Mouse (Mus musculus): ENCODE data around the gene Folr1. TPM values are rescaled to one million over a fixed set of nuclear protein-coding genes. Genes with fewer than 3 reads are reported as not detected.

Folr1 gene
- total RNA-seq, 2 experiments from 2014 or later, result not detected

GRCm38 (mm10) chr7:101868241-101869162 lies 2.1 kb downstream of the Folr1 start:
- DNase-seq (ENCODE audit: low spot score in 2 of 2), result no peak

DNA sequence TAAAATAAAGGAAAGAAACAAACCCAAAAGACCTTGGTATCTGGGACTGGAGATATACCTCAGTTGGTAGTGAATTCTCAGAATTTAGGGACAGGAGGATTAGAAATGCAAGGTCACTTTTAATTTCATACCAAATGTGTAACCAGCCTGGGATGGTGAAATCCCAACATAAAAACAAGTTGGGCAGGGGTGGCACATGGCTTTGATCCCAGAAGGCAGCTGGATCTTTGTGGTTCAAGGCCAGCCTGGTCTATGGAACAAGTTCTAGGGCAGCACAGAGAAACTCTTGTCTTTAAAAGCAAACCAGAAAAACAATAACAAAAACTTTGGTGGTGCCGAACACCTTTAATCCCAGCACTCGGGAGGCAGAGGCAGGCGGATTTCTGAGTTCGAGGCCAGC lies 3.1 kb downstream of the Folr1 start:
- DNase-seq (ENCODE audit: low spot score in 2 of 2), result no peak

DNA sequence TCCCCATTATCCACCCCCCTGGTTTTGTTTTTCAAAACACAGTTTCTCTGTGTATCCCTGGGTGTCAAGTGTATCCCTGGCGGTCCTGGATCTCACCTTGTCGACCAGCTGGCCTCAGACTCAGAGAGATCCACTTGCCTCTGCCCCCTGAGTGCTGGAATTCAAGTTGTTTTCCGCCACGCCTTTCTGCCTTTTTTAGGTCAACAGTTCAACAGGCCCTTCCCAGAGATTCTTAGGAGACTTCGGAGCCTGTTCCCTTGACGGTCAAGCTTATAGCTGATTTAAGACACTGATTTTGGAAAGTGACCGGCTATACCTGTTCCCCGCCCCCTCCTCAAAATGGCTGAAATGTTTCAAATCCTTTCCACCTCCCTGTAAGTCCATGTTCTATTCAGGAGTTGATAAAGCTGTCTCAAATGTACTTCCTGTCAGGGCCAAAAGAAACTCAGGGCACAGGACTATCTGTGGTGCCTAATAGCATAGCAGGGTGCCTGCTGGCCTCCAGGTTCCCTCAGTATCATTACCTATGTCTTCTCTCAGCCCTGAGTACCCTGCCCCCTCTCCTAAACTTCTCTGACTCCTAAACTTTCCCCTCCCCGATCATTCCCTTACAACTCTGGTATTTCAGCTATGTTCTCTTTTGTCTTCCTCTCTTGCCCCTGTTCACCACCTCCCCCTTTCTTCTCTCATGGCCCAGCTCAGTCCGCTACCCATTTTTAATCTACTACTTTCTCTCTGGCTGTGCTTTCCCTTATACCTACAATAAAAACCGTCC lies 3.9 kb downstream of the Folr1 start:
- no peak for DNase-seq (ENCODE audit: low spot score in 2 of 2)

DNA sequence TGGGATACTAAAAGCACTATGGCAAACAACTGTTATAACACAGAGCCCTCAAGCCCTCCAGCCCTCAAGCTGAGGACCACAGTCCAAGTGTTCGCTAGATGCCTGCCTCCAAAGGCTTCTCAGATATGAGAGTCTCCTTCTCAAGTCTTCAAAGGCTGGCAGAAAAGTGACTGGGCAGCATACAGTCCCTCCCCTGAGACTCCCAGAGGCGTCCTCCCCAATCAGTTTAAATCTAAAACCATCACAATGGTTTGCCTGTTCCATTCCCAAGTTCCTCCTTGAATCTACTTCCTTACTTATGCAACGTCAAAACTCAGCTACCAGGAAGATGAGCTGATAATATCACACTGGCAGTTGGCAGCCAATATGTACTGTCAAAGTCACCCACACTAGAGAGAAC lies 7.2 kb downstream of the Folr1 start, which contains the start of gene Anapc15:
Gene Anapc15, plus strand, starts transcription at position 301 of the 400 bp plus-strand sequence.
- DNase-seq (ENCODE audit: low spot score in 2 of 2), result no peak

DNA sequence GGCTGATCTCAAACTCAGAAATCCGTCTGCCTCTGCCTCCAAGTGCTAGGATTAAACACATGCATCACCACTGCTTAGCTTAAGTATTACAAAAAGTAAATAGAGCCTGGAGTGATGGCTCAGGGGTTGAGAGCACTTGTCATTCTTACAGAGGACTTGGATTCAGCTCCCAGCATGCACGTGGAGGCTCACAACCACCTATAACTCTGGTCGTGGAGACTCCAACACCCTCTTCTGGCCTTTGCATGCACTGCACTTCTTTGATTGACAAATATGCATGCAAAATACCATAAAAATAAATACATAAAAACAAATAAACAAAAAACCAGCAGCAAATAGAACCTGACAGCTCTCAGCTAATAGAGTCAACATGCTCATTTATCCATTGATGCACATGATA lies 8.3 kb downstream of the Folr1 start:
- DNase-seq (ENCODE audit: low spot score in 2 of 2), result no peak

DNA sequence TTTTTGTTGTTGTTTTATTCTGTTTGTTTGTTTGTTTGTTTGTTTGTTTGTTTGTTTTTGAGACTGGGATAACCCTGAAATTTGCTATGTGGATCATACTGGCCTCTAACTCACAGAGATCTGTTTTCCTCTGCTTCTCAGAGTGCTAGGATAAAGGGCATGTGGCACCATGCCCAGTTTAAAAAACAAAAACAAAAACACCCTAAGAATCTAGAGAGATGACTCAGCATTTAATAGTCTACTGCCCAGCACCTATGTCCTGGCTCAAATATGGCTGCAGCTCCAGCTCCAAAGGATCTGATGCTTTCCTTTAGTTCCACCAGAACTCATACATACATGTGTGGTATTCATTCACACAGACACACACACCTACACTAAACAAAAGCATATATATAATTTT lies 9.6 kb downstream of the Folr1 start:
- DNase-seq (ENCODE audit: low spot score in 2 of 2), result no peak

DNA sequence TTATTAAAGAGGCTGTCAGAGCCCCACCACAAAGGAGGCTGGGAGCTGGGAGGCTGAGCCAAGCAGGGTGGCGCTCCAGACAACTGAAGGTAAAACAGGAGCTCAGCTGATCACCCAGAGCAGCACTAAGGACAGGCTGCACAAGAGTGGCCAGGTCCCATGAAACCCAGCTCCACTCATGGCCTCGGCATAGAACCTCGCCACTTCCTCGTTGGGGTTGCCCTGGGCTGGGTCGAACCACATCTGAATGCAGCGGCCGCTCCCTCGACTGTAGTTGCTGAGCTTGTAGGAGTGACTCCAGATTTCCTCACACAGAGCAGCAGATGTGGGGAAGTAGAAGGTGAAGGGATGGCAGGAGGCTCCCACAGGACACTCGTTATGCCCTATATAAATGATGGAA lies 12.2 kb downstream of the Folr1 start:
- no peak for DNase-seq (ENCODE audit: low spot score in 2 of 2)

DNA sequence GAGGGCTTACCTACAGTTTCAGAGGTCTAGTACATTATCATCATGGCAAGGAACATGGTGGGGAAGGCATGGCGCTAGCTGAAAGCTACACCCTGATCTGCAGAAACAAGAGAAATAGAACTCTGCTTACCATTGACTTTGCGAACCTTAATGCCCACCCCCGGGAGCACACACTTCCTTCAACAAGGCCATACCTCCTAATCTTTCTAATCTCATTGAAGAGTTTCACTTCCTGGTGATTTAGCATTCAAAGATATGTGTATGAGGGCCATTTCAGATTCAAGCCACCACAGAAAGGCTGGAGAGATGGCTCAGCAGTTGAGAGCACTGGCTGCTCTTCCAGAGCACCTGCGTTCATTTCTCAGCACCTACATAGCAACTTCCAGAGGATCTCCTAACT lies 13.5 kb downstream of the Folr1 start, which contains the start of gene Folr2:
Gene Folr2, minus strand, starts transcription at position 101 of the 400 bp plus-strand sequence.
- DNase-seq (ENCODE audit: low spot score in 2 of 2), result no peak

DNA sequence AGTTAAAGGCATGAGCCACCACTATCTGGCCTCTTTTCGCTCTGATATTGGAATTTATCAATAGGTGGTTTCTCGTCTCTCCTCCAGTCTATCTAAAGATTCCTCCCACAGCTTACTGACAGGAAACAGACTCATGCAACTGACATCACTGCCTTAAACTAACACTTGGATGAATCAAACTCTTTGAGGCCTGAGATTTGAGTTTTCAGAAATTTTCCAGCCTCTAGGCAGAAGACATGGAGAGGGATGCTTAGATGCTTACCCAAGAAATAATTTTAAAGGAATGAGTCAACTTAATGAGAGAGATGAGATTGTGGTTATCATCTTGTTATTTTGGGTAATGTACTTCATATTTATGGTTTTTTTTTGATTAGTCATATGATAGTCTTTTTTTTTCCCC lies 16.8 kb downstream of the Folr1 start:
- DNase-seq (ENCODE audit: low spot score in 2 of 2), result no peak

GRCm38 (mm10) chr7:101852846-101853245 lies 17.7 kb downstream of the Folr1 start:
- no peak for DNase-seq (ENCODE audit: low spot score in 2 of 2)

GRCm38 (mm10) chr7:101851689-101852088 lies 18.9 kb downstream of the Folr1 start:
- no peak for DNase-seq (ENCODE audit: low spot score in 2 of 2)

GRCm38 (mm10) chr7:101847934-101848333 lies 22.7 kb downstream of the Folr1 start:
- no peak for DNase-seq (ENCODE audit: low spot score in 2 of 2)

GRCm38 (mm10) chr7:101844186-101844585 lies 26.4 kb downstream of the Folr1 start:
- no peak for DNase-seq (ENCODE audit: low spot score in 2 of 2)

DNA sequence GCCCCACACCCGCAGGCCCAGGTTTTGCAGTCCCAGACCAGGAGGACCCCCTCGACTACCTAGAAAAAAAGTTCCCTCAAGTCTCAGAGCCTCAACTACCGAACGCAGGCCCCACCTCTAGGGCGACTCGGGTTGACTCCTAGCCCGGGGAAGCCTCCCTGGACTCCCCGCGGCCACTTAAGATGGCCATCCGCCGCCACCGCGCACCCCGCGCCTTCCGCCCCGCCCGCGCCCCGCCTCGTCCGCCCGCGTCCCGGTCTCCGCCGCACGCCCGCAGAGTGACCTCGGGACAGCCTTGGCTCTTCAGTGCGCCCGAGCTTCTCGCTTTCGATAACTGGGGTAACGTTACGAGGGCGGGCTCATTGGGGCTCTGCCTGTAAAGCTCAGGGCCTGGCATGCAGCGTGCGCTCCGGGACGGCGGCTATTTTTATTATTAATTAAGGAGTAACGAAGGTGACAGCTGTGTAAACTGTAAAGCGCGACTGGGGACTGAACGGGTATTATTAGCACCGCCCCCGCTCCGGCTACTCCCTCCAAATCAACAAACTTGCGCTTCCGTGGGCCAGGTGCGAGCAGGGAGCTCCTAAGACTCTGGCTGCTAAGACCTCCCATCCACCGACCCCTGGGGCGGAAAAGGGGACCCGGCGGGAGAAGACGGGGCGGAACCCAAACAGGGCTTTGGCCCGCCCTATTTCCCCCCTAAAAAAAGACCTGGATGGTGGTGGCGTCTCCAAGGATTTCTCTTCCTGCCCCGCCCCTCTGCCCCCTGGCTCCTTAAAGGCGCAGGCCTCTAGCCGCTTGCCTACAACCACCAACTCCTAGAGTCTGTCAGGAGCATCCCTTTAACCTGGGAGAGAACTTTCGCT lies 32.7 kb downstream of the Folr1 start, which contains the start of gene Inppl1:
Gene Inppl1, minus strand, starts transcription at position 624 of the 866 bp plus-strand sequence.
- DNase-seq (ENCODE audit: low spot score in 2 of 2), result peak; percentile 79 to 84

DNA sequence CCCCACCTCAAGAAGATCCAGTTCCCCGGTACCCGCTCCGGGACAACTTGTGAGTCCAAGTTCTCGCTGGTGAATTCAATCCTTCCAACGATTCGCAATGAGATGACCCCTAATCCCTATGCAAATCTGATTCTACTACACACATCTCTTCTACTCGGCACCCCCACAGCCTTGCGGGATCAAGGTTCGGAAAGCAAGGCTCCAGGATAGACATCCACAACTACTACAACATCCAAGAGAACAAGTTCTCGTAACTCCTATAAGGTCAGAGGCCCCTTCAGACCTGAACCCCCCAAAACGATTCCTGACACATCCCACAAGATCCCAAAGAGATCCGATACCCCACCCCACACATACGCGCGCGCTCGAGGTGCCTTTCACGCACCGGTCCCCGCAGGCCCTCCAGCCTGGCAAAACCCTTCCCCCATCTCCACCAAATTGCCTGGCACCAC lies 33.4 kb downstream of the Folr1 start:
- no peak for DNase-seq (ENCODE audit: low spot score in 2 of 2)

DNA sequence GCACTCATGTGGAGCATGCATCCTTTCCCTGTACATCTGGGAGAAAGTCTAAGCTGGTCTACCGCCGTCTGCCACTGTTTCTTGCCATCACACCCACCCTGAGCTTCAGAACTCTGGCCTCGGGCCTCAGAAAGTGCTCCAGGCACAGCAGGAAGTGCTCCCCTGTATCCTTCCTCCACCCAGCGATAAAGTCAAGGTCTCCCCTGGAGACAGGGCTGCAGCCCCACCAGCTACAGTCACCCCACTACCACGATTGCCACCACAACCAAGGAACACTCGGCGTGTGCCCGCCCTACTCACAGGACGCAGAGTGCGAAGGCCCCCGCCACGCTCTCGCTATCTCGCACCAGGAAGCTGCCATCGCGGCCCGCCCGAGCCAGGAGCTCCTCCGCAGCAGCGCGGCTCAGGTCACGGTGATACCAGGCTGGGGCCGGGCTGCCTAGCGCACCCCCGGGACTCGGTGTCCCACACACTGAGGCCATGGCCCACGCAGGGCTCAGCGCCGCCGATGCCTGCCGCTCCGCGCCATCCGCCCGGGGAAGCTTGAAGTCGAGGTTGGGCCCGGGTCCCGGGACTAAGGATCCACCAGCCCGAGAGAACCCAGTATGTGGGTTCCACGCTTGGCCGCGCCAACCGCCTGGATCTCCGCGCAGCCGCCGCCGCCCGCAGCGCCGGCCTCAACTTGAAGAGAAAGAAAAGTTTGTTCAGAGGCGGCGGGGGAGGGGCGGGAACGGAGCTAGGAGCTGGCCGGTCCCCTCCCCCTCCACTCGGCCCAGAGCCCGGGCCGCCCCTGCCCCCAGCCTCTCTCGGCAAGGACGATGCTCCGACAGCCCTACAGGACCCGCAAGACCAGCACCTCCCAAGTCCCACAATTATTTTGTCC lies 34.1 kb downstream of the Folr1 start:
- peak in 1 of 2 experiments; percentile 50 for DNase-seq (ENCODE audit: low spot score in 2 of 2)

DNA sequence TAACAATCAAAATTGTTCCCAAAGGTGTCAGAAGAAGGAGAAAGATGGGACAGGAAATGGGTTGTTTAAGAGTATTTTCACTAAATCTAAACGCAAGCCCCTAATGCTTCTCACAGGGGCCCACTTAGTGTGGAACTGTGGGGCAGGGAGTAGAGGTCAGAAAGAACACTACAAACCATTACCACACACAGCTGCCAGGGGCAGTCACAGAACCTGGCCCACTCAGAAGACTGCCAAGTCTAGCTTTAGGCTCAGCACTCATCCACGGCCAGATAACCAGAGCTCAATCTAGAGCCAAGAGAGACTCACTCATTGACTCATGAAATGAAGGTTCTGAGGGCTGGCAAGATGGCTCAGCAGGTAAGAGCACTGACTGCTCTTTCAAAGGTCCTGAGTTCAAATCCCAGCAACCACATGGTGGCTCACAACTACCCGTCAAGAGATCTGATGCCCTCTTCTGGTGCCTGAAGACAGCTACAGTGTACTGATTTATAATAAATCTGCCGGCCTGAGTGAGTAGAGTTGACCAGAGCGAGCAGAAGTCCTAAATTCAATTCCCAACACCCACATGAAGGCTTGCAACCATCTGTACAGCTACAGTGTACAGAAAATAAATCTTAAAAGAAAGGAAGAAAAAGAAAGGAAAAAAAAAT lies 35.0 kb downstream of the Folr1 start:
- no peak for DNase-seq (ENCODE audit: low spot score in 2 of 2)

DNA sequence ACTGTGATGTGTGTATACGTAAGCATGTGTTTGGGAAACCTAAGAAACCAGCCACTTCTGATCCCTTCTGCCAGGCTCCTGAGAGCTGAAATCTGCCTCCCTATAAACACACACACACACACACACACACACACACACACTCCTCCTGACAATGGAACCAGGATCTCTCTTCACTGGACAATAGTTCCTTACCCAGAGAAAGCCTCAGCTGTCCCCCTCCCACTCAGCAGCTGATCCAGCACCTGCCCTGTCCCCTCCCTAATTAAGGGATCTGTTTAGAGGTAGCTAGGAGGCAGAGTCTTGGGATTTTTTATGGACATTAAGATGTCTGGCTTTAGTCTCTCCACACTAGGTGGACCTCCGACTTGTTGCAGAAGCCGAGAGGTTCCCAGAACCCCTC lies 35.7 kb downstream of the Folr1 start:
- no peak for DNase-seq (ENCODE audit: low spot score in 2 of 2)

DNA sequence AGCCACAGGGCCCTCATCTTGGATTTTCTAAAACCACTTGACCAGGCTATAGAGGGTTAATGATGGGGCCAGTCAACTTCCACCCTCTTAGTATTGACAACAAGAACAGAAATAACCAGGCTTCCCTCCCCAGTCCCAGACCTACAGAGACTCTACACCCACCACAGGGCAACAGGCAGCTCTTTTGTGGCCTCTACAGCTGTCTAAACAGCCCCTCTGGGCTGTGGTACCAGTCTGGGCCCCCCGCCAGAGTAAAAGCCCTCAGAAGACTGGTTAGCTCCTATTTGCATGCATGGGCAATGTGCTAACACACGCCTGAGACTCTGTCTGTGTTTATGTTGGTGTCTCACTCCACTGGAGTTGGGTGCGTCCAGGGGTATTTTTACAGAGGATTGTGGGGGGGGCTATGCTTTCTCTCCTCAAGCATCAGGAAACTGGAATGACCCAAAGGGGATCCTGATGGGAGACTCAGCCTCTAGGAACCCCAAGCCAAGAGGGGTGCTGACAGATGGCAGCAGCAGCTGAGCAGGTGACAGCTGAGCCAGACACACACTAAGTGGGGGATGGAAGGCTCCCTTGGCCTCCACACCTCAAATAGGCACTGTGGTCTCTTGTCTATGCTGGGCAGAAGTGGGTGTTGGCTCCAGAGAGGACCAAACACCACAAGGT lies 36.5 kb downstream of the Folr1 start:
- DNase-seq (ENCODE audit: low spot score in 2 of 2), result no peak

Data from left cerebral cortex, adult 18-20 months (tissue).